Mouse (Mus musculus) cerebellum, adult 2 months (tissue): ENCODE results near the gene Cyb561a3. TPM values are rescaled to one million over a fixed set of nuclear protein-coding genes. Genes with fewer than 3 reads are reported as not detected.

Experiments used
- DNase-seq, 2 experiments: peaks; one replicate each; pipeline ENCODE4 v3.0.0; 2021
- H3K27ac ChIP-seq: fragments of 200-500 bp; 2 replicates; pipeline ENCODE4 v1.5.1; 2012; ENCODE audit warnings: low read length, control low read depth, inconsistent platforms; ENCODE audit not compliant: insufficient read depth
- H3K27me3 ChIP-seq: fragments of 200-500 bp; 2 replicates; pipeline ENCODE4 v1.6.1; 2012; ENCODE audit warnings: inconsistent platforms, mild to moderate bottlenecking, low read length, moderate library complexity; ENCODE audit not compliant: control insufficient read depth, insufficient read depth
- H3K4me1 ChIP-seq: fragments of 200-500 bp; 2 replicates; pipeline ENCODE4 v1.6.1; 2011; ENCODE audit warnings: low read length; ENCODE audit not compliant: control insufficient read depth, insufficient read depth
- H3K4me3 ChIP-seq: fragments of 200-500 bp; replicated peaks from 2 replicates; pipeline ENCODE3; 2011; ENCODE audit warnings: mild to moderate bottlenecking, low read depth, low read length, control low read depth; ENCODE audit not compliant: insufficient read depth
- CTCF ChIP-seq: fragments of 200-500 bp; IDR thresholded peaks from 2 replicates; pipeline ENCODE4 v1.5.1; 2011; ENCODE audit warnings: low read depth, mild to moderate bottlenecking, control low read depth, low read length, moderate library complexity, borderline replicate concordance; ENCODE audit not compliant: insufficient read depth
- POLR2A ChIP-seq: fragments of 200-500 bp; IDR thresholded peaks from 2 replicates; pipeline ENCODE4 v1.6.1; 2011; ENCODE audit warnings: low read length, control low read depth, borderline replicate concordance; ENCODE audit not compliant: insufficient read depth
- WGBS: fragments of 180-500 bp; shearing (Covaris S2); methylation state at CpG from one replicate; pipeline ENCODE4 v1.1.7; 2018; 5-methylcytosine and 5-hydroxymethylcytosine counted together
- polyA plus RNA-seq: library from polyadenylated mRNA; depleted of rRNA; stranded (reverse); fragments of >200 nt; gene quantifications from 2 replicates; pipeline ENCODE4 v1.2.3, GENCODE M21; 2012

The Cyb561a3 gene
- polyA plus RNA-seq, 1 experiment: 12.0 TPM

- Histone ChIP-seq H3K4me3 (no peak overlapping the region), H3K27ac (no peak overlapping the region), H3K27me3 (no peaks in the 10 kb centered on the region), H3K4me1 (no peaks in the 10 kb centered on the region)
- DNase-seq: no peak
- 76% methylated on average over 6 of the region's 6 CpGs for WGBS
- no peak for TF ChIP-seq POLR2A
- TF ChIP-seq CTCF: no peak
Observed at GRCm38 (mm10) chr19:10581984-10582383, 5.0 kb downstream of the Cyb561a3 start.

- Histone ChIP-seq H3K4me1 (no peaks in the 10 kb centered on the region), H3K4me3 (no peak overlapping the region), H3K27ac (no peak overlapping the region), H3K27me3 (no peaks in the 10 kb centered on the region)
- TF ChIP-seq POLR2A (no peak), CTCF (no peak)
- no peak for DNase-seq
- 23% methylated on average over 7 of the region's 7 CpGs for WGBS
Observed at GRCm38 (mm10) chr19:10583550-10584146, 6.7 kb downstream of the Cyb561a3 start.

- DNase-seq: no peak
- no peak for TF ChIP-seq POLR2A
- TF ChIP-seq CTCF: no peak
- no peak overlapping the region for H3K4me3 ChIP-seq
- no peak overlapping the region for H3K27ac ChIP-seq
- WGBS: 91% methylated on average over 8 of the region's 8 CpGs
- no peaks in the 10 kb centered on the region for H3K27me3 ChIP-seq
- no peaks in the 10 kb centered on the region for H3K4me1 ChIP-seq
Observed at GRCm38 (mm10) chr19:10585112-10585511, 8.1 kb downstream of the Cyb561a3 start.

- WGBS: 90% methylated on average over 8 of the region's 8 CpGs
Observed at GRCm38 (mm10) chr19:10587231-10587630, 10.3 kb downstream of the Cyb561a3 start.

GRCm38 (mm10) chr19:10589127-10589857, 12.3 kb downstream of the Cyb561a3 start:
- TF ChIP-seq POLR2A (no peak), CTCF (no peak)
- Histone ChIP-seq H3K4me3 (no peak overlapping the region), H3K27ac (no peak overlapping the region), H3K27me3 (no peaks in the 10 kb centered on the region), H3K4me1 (no peaks in the 10 kb centered on the region)
- WGBS: 58% methylated on average over 5 of the region's 5 CpGs
- no peak for DNase-seq

More at GRCm38 (mm10) chr19:10587231-10587630, 10.3 kb downstream of the Cyb561a3 start:
- H3K4me1 ChIP-seq: no peaks in the 10 kb centered on the region
- H3K27me3 ChIP-seq: no peaks in the 10 kb centered on the region
- DNase-seq: no peak
- no peak overlapping the region for H3K27ac ChIP-seq
- TF ChIP-seq CTCF (no peak), POLR2A (no peak)
- no peak overlapping the region for H3K4me3 ChIP-seq

GRCm38 (mm10) chr19:10590301-10590700, 13.3 kb downstream of the Cyb561a3 start:
- Histone ChIP-seq H3K4me1 (no peaks in the 10 kb centered on the region), H3K4me3 (no peak overlapping the region), H3K27ac (no peak overlapping the region), H3K27me3 (no peaks in the 10 kb centered on the region)
- WGBS: 77% methylated on average over 3 of the region's 3 CpGs
- DNase-seq: no peak
- TF ChIP-seq CTCF: no peak

GRCm38 (mm10) chr19:10591659-10592377, 14.8 kb downstream of the Cyb561a3 start:
- Histone ChIP-seq H3K27ac (no peak overlapping the region), H3K4me3 (no peak overlapping the region), H3K27me3 (no peaks in the 10 kb centered on the region), H3K4me1 (no peaks in the 10 kb centered on the region)
- WGBS: 88% methylated on average over 6 of the region's 6 CpGs
- no peak for DNase-seq
- no peak for TF ChIP-seq POLR2A
- TF ChIP-seq CTCF: no peak
